Mouse (Mus musculus): Measurements from ENCODE around the gene Ctcf.

Gene Ctcf

GRCm38 (mm10) chr8:105704146-105704812, 67.9 kb downstream of the Ctcf start:
- peak; percentile 49 to 50 for DNase-seq

DNA sequence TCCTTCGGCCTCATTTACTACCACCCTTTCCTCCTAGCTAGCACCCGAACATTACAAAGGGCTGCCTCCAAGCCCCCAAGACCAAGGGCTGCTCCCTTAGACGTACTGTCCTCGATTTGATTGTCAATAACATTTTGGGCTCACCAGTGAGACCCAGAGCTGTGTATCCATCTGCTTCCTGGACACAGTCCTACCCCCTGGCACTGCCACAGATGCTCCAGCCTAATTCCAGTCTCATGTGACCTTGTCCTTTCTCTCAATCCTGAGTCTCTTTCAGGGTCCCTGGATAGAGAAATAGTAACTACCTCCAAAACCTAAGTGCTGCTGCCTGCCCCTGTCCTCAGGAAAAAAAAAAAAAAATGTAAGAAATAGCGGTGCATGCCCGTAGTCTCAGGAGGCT, 68.6 kb downstream of the Ctcf start:
- peak; percentile 85 to 87 for DNase-seq

DNA sequence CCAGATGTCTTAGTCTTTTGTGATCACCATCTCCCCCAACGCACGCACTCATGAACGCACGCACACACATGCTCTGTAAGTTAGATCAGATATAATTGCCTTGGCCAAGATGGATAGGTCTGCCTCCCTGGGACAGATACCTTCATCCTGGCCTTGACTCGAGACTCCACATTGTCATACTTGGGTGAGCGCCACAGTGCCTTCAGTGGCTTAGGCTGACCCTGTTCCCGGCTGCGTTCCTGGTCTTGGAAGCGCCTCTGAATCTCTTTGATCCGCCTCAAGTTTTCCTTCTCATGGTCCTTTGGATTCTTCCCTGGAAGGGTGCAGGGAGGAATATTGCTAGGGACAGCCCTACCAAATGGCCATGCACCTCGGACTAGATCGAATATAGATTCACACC, 70.1 kb downstream of the Ctcf start:
- no peak for DNase-seq

- peak; percentile 79 to 82 for DNase-seq
These were observed 71.4 kb downstream of the Ctcf start, which contains the start of the genes 4933405L10Rik and Enkd1 for GRCm38 (mm10) chr8:105707498-105708403. Gene 4933405L10Rik (plus strand): TSS chr8:105707655. Gene Enkd1 (minus strand): TSS chr8:105708210.

GRCm38 (mm10) chr8:105708675-105709074, 72.3 kb downstream of the Ctcf start:
- DNase-seq, result no peak

DNA sequence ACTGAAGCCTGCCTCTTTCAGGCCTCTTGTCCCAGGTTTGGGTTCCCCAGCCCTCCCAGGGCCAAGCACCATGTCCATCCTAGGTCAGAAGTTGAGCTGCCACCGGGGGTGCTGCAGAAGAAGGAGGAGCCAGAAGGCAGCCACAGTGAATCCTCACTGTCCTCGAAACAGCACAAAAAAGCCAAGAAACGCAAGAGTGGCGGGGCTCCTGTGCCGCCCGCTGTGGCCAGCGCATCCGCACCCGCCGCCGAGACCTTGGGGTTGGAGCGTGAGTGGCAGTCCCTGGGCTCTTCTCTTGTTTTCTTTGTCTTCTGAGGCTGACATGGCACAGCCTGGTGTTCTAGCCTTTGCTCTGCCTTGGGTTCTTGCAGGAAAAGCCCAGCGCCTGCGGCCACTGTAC, 72.9 kb downstream of the Ctcf start:
- DNase-seq, result no peak

DNA sequence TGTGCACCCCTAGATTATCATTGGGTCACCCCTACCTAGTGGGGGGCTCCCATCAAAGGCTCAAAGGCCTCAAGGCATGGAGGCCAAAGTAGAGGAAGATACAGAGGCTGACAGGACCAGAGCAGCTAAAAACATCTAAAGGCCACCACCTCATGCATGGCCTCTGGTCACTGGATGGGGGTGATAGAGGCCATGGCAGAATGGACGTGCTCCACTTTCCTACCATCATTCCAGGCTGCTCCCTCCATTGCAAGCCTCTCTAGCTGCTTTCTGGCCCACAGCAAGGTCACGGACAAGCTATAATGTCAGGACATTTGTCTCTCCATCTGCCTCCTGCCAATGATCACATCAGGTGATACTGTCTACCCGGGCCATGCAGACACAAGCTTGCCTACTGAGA, 75.9 kb downstream of the Ctcf start:
- DNase-seq, result no peak

- DNase-seq, result peak; percentile 89 to 95
These were observed 77.8 kb downstream of the Ctcf start for GRCm38 (mm10) chr8:105714139-105714538.

DNA sequence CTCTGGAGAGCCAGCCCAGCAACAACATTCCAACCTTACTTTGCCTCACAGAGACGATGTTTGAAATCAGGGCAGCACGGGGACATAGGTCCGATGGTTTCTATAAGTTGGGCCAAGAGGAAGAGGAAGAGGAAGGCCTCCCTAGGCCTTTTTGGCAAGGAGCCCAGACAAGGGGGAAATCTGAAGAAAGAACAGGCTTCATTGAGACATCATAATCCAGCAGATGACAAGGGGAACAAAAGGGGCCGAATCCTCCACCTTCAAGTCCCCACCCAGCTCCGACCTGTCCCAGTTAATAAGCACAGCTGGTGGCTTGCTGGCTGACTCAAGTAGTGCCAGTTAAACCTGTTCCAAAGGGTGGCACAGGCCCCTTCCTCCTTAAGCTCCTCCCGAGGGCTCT, 78.7 kb downstream of the Ctcf start:
- DNase-seq, result no peak

DNA sequence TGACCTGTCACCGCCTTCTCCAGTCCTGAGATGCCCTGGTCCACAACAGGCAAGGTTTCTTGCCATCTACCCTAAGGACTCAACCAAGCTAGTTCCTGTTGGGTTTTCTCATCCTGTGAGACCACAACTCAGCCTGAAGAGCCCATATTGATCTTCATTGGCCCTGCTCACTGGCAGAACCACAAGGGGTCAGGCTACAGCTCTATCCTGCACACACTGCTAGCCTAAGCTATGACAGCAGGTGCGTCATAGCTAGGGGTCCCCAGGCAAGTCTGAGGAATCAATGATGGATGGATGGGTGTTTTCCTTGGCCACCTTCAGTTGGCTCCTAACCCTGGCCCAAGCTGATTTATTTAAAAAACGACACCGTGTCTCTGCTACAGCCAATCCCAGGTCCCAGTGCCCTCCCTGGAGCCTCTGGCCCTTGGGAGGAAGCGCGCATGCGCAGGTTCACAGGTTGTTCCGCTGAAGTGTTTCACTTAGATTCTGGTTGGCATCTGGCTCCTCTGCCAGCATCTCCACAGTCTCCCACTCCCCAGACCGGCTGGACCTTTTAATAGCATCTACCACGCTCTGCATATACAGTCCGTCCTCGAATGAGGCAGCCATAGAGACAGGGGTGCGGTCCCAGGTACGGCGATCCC, 80.1 kb downstream of the Ctcf start:
- no peak for DNase-seq

- no peak for DNase-seq
These were observed 83.3 kb downstream of the Ctcf start for GRCm38 (mm10) chr8:105719637-105720036.

- peak in 1 of 2 experiments; percentile 13 for DNase-seq
These were observed 86.5 kb downstream of the Ctcf start for GRCm38 (mm10) chr8:105722861-105723260.

- no peak for DNase-seq
These were observed 89.4 kb downstream of the Ctcf start for GRCm38 (mm10) chr8:105725726-105726125.

- DNase-seq, result no peak
These were observed 91.2 kb downstream of the Ctcf start for GRCm38 (mm10) chr8:105727397-105728124.

- DNase-seq, result no peak
These were observed 95.8 kb downstream of the Ctcf start for GRCm38 (mm10) chr8:105732186-105732585.
